In genomic region chr7:130855681-130856080, GRCm38 (mm10) we compare ENCODE assay signal across 10 mouse cellular contexts. TPM values are rescaled to one million over a fixed set of nuclear protein-coding genes. Genes with fewer than 3 reads are reported as not detected.
A peak's percentile ranks its signal among the peaks of the same experiment; 100 is the strongest.
DNase-seq lines count a peak whose midpoint lies in the region; ATAC-seq lines count a peak whose summit lies in the region.
"Had no signal": no experiment of that assay in that cellular context is flagged by ENCODE, and none has a peak within 500 bp of the region (broad histone marks: within the 10 kb centered on the region; RNA-seq: fewer than 3 reads in every experiment).

No protein-coding gene starts in this region.

- H3K4me3 ChIP-seq in heart, embryonic 11.5 days (ENCODE audit: low read depth, low read length) = no peak overlapping the region
- H3K4me3 ChIP-seq: liver, embryonic 12.5 days had no signal

- H3K9ac ChIP-seq in heart, embryonic 11.5 days (ENCODE audit: low read depth, low read length) = no peak overlapping the region
- H3K9ac ChIP-seq: liver, embryonic 12.5 days had no signal

- intact Hi-C loops in heart, postnatal 25 days (cut with DNase I) = no loop called here

- no peaks in the 10 kb centered on the region for H3K36me3 ChIP-seq in heart, embryonic 11.5 days (ENCODE audit: control insufficient read depth, insufficient read depth, low read length)
- H3K36me3 ChIP-seq: liver, embryonic 12.5 days had no signal

- no peaks in the 10 kb centered on the region for H3K27me3 ChIP-seq in heart, embryonic 11.5 days (ENCODE audit: control insufficient read depth, insufficient read depth, low read length)

- H3K9me3 ChIP-seq in heart, embryonic 11.5 days (replicated peaks; ENCODE audit: control insufficient read depth, low read length) = no peaks in the 10 kb centered on the region
- H3K9me3 ChIP-seq: liver, embryonic 12.5 days had no signal

- H3K4me2 ChIP-seq in heart, embryonic 11.5 days = no peak overlapping the region
- H3K4me2 ChIP-seq: liver, embryonic 12.5 days had no signal

- no peak overlapping the region for H3K27ac ChIP-seq in heart, embryonic 11.5 days (ENCODE audit: low read depth, low read length)
- H3K27ac ChIP-seq: liver, embryonic 12.5 days had no signal

- no peak for ATAC-seq in heart, embryonic 11.5 days (replicated peaks; ENCODE audit: insufficient number of reproducible peaks, low FRiP score, low TSS enrichment)
- ATAC-seq: liver, embryonic 12.5 days had no signal

- WGBS in heart, embryonic 11.5 days (ENCODE audit: insufficient replicate concordance) = 31% methylated on average over 3 of the region's 3 CpGs

- H3K4me1 ChIP-seq in heart, embryonic 11.5 days (ENCODE audit: control insufficient read depth, insufficient read depth, low read length) = no peaks in the 10 kb centered on the region
- H3K4me1 ChIP-seq: liver, embryonic 12.5 days had no signal

- DNase-seq in heart, adult 18-20 months = peak; percentile 59 to 60
- peak; percentile 67 for DNase-seq in 3T3-L1 (ENCODE audit: low read depth, low spot score)
- peak; percentile 85 for DNase-seq in brain, adult 2 months (ENCODE audit: low read depth, low spot score)
- peak; percentile 32 for DNase-seq in heart, postnatal 25 days (ENCODE audit: low spot score)
- no peak for DNase-seq in right cerebral cortex, postnatal 25 days
- DNase-seq in right cerebral cortex, adult 2 months (ENCODE audit: low spot score in 2 of 2) = no peak
- DNase-seq in testis, postnatal 14 days (ENCODE audit: low spot score) = no peak
- DNase-seq: thymus, adult 18-20 months had no signal

RNA-seq across cellular contexts. Expression of gene Plekha1, which starts 9.9 kb away (rescaled TPM):
- total RNA-seq in heart, adult 18-20 months (2021) = 10 to 100 TPM; 34.3 to 36.6 TPM
- polyA plus RNA-seq in heart, embryonic 11.5 days (2014; fragmentation: Nextera tagmentation; extraction: Ambion mirVana) = 41.4 and 51.7 TPM in 2 replicates
- 10 to 100 TPM; 37.3 to 42.6 TPM for total RNA-seq in heart, postnatal 25 days (2021)

Comparison
In these comparisons a context has a peak if more than half of its experiments do, and no peak if none do; other contexts are left out.
1. DNase-seq: peak in heart, adult 18-20 months (2 of 2), 3T3-L1 (single experiment), brain, adult 2 months (single experiment) and heart, postnatal 25 days (single experiment); none in right cerebral cortex, postnatal 25 days (single experiment), right cerebral cortex, adult 2 months (0 of 2) and testis, postnatal 14 days (single experiment).